Mouse (Mus musculus) spleen, postnatal 4 days (tissue): ENCODE data around the gene Tma7.
A peak's percentile ranks its signal among the peaks of the same experiment; 100 is the strongest.

ENCODE experiments used
- DNase-seq, 2 experiments: peaks; one replicate each; pipeline ENCODE4 v3.0.0; 2022; ENCODE audit warnings: low spot score in 2 of 2

Gene Tma7

DNA sequence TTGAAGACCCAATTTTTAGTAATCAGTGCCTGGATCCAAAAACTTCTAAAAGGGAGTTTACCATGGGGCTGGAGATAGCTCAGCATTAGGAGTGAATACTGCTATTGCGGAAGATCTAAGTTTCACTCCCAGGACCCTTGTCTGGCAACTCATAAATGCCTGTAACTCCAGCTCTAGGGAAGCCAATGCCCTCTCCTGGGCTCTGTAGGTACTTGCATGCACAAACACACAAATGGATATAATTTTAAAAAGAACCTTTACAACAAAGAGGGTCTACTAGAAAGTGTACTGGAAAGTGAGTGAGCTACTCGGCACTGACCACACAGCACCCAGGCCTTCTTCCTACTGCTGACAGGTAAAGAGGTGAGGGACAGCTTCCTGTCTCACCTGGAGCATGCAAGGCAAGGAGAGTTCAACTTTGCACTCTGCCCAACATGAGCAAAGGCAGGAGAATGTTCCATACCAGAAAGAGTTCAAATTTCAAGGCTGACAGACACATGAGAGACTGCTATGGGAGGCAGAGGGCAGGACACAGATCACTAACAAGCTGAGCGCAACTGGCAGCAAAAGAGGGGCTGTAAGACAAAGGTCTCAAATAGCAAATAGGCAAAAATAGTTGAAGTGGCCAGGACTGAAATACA is 14.2 kb downstream of the Tma7 start:
- DNase-seq = no peak

DNA sequence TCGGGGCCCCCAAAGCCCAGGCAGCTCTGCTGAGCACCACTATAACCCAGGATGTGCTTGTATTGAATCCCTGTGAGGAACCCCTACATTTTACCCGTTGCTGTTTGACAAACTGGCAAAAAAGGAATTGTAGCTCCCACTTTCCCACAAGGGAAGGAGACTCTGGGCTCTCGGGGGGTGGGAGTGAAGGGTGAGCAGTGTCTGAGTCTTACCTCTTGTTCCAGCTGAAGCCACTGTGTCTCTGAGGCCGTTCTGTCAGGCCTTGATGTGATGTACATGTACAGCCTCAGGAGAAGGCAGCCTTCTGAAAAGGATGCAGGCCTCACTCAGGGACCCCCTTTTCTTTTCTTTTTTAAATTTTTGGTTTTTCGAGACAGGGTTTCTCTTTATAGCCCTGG is 21.5 kb downstream of the Tma7 start:
- peak in 1 of 2 experiments; percentile 56 for DNase-seq

DNA sequence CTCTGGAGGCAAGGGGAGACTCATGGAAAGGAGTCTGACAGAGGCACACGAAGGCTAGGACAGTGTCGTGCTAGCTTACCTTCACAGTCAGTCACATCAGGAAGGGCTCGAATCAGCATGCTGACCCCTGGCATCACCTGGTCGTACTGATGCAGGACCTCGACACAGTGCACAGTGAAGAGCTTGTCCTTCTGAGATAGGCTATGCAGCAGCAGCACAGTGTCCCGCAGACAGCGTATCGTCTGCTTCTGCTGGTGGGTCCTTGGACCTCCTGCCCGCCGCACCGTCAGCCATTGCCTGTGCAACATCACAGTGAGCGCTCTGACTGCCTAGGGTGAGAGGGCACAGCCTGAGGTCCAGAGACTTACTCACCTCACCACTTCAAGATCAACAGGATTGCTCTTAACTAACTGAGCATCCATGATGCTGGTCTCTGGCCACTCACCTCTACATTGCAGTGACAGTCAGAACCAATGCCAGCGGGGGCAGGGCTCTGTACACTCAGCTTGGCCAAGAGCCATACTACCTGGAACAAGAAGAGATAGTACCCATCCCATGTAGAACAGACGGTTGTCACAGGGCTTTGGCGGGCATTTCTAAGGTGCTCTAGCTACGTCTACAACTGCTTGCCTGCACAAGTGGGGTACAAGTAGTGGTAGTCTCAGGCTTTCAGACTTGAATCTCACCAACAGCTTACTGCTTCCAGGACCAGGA is 22.0 kb downstream of the Tma7 start:
- peak in 1 of 2 experiments; percentile 63 for DNase-seq

DNA sequence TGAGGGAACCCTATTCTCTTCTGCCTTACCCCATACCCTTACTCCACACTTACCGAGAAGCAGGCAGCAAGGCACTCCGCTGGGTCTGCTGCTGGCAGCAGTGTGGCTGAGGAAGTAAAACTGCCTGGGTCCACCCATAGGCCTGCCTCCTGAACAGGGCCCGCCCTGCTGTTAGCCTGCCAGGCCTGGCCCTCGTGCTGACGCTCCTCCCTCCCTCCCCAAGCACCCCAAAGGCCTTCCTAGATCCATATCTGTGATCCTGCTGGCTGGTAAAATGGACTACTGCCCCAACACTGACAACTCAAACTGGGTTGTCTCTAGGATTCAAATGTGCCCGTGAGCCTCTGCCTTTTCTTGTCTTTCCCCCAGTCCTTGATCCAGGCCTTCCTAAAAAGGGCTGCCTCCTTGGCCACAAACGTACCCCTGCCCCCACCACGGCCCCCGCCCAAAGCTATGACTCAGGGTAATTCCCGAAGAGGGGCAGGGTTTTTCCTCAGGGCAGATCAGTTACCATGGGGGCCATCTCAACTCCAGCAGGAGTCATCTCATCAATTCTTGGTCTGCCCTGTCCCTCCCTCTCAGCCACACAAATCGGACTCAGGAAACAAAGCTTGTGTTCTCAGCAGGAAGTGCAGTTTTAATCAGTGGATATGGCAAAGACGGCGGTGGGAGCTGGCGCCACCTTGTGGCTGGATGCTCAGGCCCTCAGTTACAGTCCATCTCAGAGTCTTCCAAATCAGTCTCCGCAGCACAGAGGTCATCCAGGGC is 23.1 kb downstream of the Tma7 start, which contains the start of gene Trex1:
Gene Trex1, minus strand, starts transcription at position 599 of the 768 bp plus-strand sequence.
- DNase-seq = peak; percentile 86 to 94

DNA sequence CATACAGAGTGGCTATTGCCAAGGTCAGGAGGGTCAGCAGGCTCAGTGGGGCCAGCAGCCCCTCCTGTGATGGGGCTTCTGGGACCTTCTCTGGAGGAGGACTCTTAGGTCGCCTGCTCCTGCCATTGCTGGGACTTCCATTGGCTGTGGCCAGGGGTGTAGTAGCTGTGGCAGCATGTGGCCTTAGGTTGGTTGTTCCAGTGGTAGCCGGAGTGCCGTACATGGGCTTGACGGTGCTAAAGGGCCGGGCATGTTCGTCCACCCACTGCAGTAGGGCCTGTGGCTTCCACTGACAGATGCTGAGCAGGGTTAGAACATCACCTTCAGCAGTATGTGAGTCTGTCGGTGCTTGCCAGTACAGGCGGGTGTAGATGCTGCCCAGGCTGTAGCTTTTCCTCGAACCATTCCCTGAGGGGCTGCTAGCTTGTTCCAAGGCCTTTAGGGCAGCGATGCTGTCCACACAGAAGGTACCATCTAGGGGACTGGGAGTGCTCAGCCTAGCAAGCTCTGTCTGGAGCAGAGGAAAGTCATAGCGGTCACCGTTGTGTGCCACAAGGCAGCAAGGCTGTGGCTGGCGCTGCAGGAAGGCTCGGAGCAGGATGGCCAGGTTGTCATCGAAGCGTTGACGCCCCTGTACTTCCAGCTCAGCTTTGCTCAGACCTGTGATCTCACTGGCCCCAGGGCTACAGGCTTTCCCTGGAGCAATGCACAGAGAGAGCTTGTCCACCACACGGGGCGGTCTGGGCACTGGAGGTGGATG is 24.2 kb downstream of the Tma7 start:
- DNase-seq = peak in 1 of 2 experiments; percentile 63

DNA sequence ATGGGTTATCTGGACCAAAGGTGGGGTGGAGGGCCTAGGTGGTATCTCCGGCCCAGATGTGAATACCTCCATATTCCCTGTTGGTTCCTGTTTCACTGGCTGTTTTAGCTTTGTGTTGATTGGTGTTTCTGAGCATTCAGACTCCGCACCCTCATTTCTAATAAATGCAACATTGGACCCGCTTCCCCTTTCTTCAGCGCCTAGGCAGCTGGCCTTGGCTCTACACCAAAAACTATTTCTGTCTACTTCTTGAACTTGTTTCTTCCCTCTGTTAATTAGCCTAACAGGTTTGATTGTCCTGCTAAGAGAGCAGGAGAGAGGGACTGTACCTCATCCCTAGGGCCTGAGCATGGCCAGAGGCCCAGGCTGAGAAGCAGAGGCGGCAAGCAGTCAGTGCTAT is 24.8 kb downstream of the Tma7 start:
- DNase-seq = no peak

DNA sequence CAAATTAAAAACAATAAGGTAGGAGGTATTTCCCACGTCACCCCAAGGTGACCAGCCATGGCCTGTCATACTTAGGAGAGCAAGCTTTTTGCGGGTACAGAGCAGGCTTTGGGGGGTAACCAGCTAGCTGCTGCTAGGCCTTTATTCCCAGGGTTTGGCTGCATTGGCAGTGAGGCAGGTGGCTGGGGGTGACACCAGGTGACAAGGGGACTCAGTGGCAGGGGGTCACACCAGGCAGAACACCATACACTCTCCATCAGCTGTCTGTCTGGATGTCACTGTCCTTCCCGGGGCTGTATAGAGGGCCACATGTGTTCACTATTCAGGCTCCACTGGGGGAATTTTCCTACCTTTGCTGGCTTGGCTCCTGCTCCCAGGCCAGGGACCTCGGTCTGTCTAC is 25.5 kb downstream of the Tma7 start:
- DNase-seq = peak in 1 of 2 experiments; percentile 60

DNA sequence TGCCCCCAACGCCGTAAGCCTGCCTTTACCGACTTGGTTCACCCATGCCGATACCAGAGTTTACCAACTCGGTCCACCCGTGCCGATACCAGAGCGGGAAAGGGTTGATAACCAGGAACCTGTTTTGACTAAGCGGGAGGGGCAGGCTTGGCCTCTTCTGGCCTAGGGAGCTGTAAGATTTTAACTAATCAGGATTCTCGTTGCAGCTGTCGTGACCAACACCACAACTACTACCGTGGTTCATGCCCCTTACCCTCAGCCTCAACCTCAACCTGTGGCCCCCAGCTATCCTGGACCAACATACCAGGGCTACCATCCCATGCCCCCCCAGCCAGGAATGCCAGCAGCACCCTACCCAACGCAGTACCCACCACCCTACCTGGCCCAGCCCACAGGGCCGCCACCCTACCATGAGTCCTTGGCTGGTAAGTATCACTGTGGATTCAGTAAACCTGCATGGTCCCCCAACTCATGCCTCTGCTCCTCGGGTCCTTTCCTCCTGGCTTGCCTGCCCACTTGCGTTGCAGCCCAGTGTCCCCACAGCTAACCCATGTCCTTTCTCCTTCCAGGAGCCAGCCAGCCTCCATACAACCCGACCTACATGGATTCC is 26.2 kb downstream of the Tma7 start:
- peak in 1 of 2 experiments; percentile 62 for DNase-seq

DNA sequence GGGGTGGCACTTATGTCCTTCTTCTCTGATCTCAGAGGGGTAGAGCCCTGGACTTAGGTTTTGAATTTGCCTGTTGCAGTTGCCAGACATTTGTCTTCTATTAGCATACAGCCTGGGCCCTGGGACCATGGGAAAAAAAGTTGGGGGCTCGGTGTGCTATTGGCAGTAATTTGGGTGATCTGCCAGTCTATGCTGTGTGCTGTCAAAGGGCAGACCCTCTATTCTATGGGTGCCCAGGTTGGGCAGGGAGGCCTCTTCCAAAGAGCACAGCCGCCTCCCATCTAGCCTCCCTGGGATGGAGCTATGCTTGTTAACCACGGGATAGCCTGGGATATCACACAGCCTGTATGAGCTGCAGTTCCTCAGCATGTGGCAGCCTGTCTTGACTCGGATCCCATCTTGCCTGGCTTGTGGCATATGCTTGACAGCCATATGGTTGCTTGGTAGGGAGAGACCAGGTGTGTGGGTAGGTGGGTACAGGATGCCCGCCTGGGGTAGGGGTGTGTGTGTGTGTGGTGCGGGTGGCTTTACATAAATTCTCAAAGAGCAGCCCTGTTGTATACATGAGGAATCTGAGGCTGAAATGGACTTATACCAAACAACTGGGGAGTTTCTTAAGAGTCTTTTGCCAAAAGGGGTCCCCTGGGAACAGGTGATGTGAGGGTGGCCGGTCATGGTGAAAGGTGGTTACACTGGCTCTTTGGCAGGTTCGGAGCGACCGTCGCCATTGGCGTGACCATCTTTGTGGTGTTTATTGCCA is 26.9 kb downstream of the Tma7 start:
- peak in 1 of 2 experiments; percentile 66 for DNase-seq

DNA sequence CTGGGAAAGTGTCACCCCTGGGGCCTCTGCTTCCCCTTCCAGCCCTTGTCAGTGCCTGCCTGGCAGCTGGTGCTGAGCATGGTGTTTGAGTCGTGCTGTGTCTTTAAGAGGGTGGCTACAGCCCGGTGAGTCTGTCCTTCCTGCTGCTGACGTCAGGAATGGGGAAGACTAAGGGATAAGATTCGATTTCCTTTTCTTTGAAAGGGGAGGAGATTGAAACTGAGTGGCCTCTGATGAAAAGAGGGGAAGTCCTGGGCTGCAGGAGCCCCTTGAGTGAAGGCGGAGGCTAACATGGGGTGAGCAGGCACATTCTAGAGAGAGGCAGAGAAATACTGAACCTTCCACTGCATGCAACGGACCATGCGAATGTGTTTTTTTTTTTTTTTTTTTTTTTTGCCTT is 27.7 kb downstream of the Tma7 start:
- peak; percentile 58 to 74 for DNase-seq

DNA sequence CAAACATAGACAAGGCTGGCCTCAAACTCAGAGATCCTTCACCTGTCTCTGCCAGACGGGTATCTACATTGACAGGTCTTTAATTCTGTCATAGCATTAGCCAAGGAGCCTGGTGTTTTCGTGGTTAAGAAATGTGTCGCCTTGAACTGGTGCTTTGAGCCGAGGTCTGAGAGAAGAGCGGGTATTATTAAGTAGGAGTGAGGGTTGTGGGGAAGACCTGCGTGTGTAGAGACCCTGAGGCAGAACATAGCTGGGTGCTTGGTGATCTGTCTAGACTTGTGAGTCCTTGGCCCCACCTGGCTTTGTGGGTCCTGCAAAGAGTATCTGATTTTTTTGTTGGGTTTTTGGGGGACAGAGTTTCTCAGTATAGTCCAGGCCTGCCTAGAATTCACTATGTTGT is 28.5 kb downstream of the Tma7 start:
- peak in 1 of 2 experiments; percentile 55 for DNase-seq

DNA sequence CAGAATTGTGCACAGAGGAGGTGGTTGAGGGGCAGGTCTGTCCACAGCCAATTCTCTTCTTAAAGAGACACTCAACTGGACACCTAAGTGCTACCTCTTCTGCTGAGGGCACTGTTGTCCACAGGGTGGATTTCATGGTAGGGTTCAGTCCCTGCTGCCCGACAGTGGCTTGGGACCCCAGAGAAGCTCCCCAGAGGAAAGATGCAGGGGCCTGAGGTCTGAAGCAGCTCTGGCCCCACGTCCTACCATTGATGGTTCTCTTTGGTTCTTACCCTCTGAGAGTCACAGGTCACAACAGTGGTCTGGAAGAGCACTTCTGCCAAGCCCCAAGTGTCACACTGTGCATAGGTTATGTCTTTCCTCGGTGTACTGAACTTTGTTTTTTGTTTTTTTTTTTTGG is 29.0 kb downstream of the Tma7 start:
- DNase-seq = peak in 1 of 2 experiments; percentile 58

DNA sequence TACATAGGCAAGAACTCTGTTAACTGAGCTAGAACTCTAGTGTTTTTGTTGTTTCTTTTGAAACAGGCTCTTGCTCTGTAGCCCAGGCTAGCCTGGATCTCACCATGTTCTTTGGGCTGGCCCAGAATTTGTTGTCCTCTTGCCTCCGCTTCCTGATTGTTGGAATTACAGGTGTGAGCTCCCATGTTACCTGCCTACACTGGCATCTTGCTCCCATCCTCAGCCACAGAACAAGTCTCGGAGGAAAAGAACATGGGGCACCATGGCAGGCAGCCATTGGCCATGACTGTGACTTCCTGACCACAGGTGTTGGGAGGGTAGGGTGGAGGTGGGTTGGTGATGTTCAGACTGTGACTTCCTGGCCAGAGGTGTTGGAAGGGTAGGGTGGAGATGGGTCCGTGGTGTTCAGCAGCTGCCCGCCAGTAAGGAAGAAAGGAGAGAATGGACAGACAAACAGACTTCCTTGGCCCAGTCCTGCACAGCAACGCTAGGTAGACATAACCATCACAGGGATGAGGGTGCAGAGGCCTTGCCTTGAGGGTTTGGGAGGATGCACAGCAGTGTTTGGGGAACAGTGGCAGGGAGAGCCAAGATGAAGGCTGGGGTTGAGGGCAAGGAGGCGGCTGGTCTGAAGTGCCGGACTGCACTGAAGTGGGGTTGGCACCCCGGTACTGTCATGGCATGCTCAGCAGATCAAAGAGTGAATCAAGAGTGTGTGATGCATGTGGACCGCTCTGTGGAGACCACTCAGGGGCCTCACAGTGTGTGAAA is 29.7 kb downstream of the Tma7 start:
- peak in 1 of 2 experiments; percentile 61 for DNase-seq

DNA sequence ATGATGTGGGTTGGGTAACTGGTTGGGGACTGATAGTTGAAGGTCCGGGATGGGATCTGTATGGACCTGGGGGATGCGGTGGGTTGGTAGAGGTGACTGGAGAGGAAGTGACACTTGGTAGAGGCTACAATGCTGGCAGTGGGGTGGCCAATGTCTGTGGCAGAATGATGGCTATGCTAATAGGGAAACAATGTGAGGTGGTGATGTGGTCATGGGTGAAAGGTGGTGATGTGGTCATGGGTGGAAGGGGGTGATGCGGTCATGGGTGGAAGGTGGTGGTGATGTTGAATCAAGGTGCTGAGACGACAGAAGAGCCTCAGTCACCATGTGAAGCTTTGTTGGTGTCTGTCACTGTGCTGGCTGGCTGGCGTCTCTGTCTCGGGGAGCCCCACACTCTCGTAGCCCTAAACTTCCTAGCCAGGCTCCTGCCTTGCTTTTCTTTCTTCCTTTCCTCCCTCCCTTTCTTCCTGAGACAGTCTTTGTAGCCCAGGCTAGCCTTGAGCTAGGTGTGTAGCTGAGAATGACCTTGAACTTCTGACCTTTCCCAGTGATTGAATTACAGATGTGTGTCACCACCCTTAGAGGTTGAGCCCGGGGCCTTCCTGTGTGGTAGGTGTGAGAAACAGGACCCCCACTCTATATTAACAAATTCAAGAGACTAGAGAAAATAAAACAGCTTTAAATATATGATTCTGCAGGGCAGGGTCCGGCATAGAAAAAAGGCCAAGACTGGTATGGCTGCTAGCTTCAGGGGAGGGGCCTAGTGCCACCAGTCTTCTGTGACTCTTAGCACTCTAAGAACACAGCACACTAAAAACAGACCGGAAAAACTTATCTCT is 30.5 kb downstream of the Tma7 start:
- DNase-seq = peak in 1 of 2 experiments; percentile 65

DNA sequence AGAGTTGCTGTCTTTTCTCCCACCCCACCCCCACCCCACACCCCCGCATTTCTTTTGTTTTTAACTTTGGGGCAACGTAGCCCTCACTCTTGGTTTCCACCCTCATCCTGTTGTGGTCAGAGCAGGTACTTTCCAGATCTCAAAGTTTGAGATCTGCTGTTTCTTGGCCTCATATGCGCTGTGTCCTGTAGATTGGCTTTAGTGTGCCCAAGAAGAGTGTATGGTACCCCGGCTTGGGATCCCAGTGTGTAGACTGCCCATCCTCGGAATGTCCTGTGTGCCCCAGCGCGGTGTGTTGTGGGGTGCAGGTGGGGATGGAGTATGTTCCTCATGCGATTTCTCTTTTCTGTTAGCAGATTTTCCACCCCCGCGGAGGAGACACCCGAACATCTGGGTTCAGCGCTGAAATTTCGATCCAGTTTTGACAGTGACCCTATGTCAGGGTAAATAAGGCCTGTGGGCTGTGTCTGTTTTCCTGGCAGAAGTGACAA is 31.3 kb downstream of the Tma7 start:
- no peak for DNase-seq

DNA sequence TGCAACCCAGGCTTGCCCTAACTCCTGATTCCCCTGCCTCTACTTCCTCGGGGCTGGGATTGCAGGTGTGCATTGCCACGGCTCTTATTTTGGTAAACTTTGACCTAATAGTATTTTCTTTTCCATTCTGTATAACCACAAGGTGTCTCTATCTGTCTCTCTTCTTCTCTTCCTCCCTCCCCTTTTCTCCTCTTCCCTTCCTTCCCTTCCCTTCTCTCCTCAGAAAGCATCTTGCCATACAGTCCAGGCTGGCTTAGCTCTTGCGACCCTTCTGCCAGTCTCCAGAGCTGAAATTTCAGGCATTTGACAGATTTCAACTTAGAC is 31.8 kb downstream of the Tma7 start:
- DNase-seq = no peak

DNA sequence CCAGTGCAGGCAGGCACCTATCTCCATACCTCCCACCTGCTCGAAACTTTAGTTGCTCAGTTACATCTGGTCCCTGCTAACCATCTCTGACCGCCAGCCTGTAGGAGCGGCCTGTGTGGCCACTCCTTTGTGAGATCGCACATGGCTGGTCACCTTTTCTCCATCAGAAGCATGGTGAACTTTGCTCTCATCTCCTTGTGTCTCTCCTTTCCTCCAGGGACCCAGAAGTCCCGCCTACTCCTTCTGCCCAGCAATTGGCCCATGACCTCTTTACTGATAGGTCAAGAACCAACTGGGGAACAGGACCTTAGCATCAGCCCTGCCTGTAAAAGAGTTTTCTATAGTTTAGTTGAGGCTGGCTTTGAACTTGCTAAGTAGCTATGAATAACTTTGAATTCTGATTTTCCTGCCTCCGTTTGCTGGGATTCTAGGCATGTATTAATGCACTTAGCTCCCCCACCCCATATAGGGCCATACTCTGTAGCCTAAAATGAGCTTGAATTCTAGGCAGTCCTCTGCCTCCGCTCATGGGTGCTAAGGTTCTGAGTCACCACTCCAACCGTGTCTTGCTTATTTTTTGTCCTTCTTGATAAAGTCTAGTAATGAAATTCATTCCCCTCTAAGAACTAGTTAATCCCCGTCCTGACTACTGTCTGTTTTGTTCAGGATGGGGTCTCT is 32.3 kb downstream of the Tma7 start:
- DNase-seq = peak in 1 of 2 experiments; percentile 57

DNA sequence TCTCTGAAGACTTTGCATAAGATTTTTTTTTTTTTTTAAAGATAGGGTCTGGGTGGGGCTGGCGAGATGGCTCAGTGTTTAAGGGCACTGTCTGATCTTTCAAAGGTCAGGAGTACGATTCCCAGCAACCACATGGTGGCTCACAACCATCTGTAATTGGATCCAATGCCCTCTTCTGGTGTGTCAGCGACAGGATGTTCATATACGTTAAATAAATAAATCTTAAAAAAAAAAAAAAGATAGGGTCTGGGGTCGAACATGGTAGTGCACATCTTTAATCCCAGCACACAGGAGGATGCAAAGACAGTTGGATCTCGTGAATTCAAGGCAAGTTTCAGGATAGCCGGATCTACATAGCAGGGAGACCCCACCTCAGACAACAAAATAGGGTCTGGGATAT is 33.1 kb downstream of the Tma7 start:
- DNase-seq = peak in 1 of 2 experiments; percentile 48
